ENCODE assay signal across 9 mouse cellular contexts in the genomic region with DNA sequence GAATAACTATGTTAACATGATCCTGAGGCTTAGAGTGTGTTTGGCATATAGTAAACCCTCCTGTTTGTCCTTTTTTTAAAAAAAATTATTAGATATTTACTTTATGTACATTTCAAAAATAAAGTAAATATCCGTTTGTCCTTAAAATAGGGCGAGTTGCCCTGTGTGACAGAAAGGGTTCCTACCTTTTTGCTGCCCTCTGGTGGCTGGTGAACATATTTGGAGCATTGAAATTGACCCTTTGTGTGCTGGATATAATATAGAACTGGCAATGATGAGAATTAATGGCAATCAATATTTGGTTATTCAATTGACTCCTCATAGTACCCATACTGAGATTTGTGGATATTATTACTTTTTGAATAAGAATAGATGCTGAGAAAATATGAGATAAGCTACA.
A peak's percentile ranks its signal among the peaks of the same experiment; 100 is the strongest.
DNase-seq lines count a peak whose midpoint lies in the region; ATAC-seq and TF ChIP-seq lines count a peak whose summit lies in the region.
"Had no signal": no experiment of that assay in that cellular context is flagged by ENCODE, and none has a peak within 500 bp of the region (broad histone marks: within the 10 kb centered on the region; RNA-seq: fewer than 3 reads in every experiment).

No protein-coding gene starts in this region.

- ATAC-seq in kidney, embryonic 15.5 days (replicated peaks; ENCODE audit: low FRiP score), result no peak

- no peak overlapping the region for H3K9ac ChIP-seq in kidney, embryonic 15.5 days
- no peak overlapping the region for H3K9ac ChIP-seq in ES-E14 (ENCODE audit: insufficient read depth, low read depth, low read length, poor library complexity, severe bottlenecking)
- H3K9ac ChIP-seq: liver, embryonic 13.5 days had no signal

- no peak for TF ChIP-seq POLR2A in kidney, adult 2 months (IDR thresholded peaks at IDR 0.05; ENCODE audit: low read depth, low read length)

- H3K4me2 ChIP-seq in kidney, embryonic 15.5 days, result no peak overlapping the region
- H3K4me2 ChIP-seq: liver, embryonic 13.5 days had no signal

- TF ChIP-seq CTCF in kidney, adult 2 months (conservative IDR thresholded peaks at IDR 0.05; ENCODE audit: insufficient read depth, insufficient read length, low read depth, low read length), result peak; percentile 57

- WGBS in kidney, adult 2 months, result 6% methylated on average over 2 of the region's 2 CpGs
- 24% methylated on average over 2 of the region's 2 CpGs for WGBS in kidney, embryonic 15.5 days
- WGBS in large intestine, adult 2 months, result 6% methylated on average over 2 of the region's 2 CpGs

- peak; percentile 38 for DNase-seq in kidney, adult 2 months
- DNase-seq in A20 (ENCODE audit: low read depth, low spot score) (peak; percentile 8), ES-E14 (ENCODE audit: low read depth, low spot score) (peak; percentile 27)
- DNase-seq in cerebellum, postnatal 36 days, result peak; percentile 18 to 22
- peak; percentile 33 for DNase-seq in large intestine, adult 2 months (ENCODE audit: low read depth, low spot score)
- peak; percentile 3 for DNase-seq in splenic B cell, adult 2 months (ENCODE audit: low read depth, low spot score)
- DNase-seq in natural killer cell, adult 2 months (ENCODE audit: low spot score in 2 of 2), result no peak
- DNase-seq: liver, embryonic 13.5 days had no signal

- no peak overlapping the region for H3K4me3 ChIP-seq in kidney, adult 2 months (ENCODE audit: insufficient read depth, low read depth, low read length)
- no peak overlapping the region for H3K4me3 ChIP-seq in kidney, embryonic 15.5 days (replicated peaks)
- H3K4me3 ChIP-seq in ES-E14 (ENCODE audit: insufficient read depth in 1 of 2, low read depth in 1 of 2, low read length in 2 of 2, poor library complexity in 1 of 2, severe bottlenecking in 1 of 2), result no peak overlapping the region
- H3K4me3 ChIP-seq: liver, embryonic 13.5 days had no signal

- no peaks in the 10 kb centered on the region for H3K4me1 ChIP-seq in kidney, adult 2 months (ENCODE audit: control insufficient read depth, insufficient read depth, low read length)
- H3K4me1 ChIP-seq in kidney, embryonic 15.5 days, result no peaks in the 10 kb centered on the region
- no peaks in the 10 kb centered on the region for H3K4me1 ChIP-seq in ES-E14 (ENCODE audit: control insufficient read depth in 2 of 2, insufficient read depth in 2 of 2, low read length in 2 of 2, poor library complexity in 1 of 2)
- H3K4me1 ChIP-seq: liver, embryonic 13.5 days had no signal

- no peaks in the 10 kb centered on the region for H3K27me3 ChIP-seq in kidney, adult 2 months (replicated peaks; ENCODE audit: control insufficient read depth, insufficient read depth, low read length)
- H3K27me3 ChIP-seq in kidney, embryonic 15.5 days, result no peaks in the 10 kb centered on the region
- H3K27me3 ChIP-seq in splenic B cell, adult 2 months (ENCODE audit: control insufficient read depth, insufficient read depth, low read length, poor library complexity, severe bottlenecking), result no peaks in the 10 kb centered on the region
- H3K27me3 ChIP-seq: liver, embryonic 13.5 days had no signal

- H3K36me3 ChIP-seq in kidney, adult 2 months (ENCODE audit: control insufficient read depth, insufficient read depth, low read length), result no peaks in the 10 kb centered on the region
- H3K36me3 ChIP-seq in kidney, embryonic 15.5 days, result no peaks in the 10 kb centered on the region
- no peaks in the 10 kb centered on the region for H3K36me3 ChIP-seq in ES-E14 (ENCODE audit: control insufficient read depth, insufficient read depth, low read length, poor library complexity, severe bottlenecking)
- H3K36me3 ChIP-seq in splenic B cell, adult 2 months (ENCODE audit: control insufficient read depth, insufficient read depth, low read length, poor library complexity, severe bottlenecking), result no peaks in the 10 kb centered on the region
- H3K36me3 ChIP-seq: liver, embryonic 13.5 days had no signal

- no peaks in the 10 kb centered on the region for H3K9me3 ChIP-seq in kidney, embryonic 15.5 days (replicated peaks)
- no peaks in the 10 kb centered on the region for H3K9me3 ChIP-seq in ES-E14 (ENCODE audit: control insufficient read depth, insufficient read depth, low read depth, low read length)
- H3K9me3 ChIP-seq: liver, embryonic 13.5 days had no signal

- no peak overlapping the region for H3K27ac ChIP-seq in kidney, adult 2 months (ENCODE audit: insufficient read depth, low read depth, low read length)
- H3K27ac ChIP-seq in kidney, embryonic 15.5 days, result no peak overlapping the region
- H3K27ac ChIP-seq in ES-E14 (ENCODE audit: insufficient read depth, low read depth, low read length, poor library complexity, severe bottlenecking), result no peak overlapping the region
- H3K27ac ChIP-seq: liver, embryonic 13.5 days had no signal

- in situ Hi-C loops in ES-E14 (cut with MboI; ENCODE audit: low sequenced_read_pairs in 2 of 2, unreplicated experiment in 2 of 2), result no loop called here

TF ChIP-seq in ES-E14, 5 proteins besides CTCF, POLR2A, EP300 and RAD21:
- TF ChIP-seq HCFC1 (IDR thresholded peaks at IDR 0.05; ENCODE audit: borderline replicate concordance, insufficient read depth, low read length) (no peak), MAFK (IDR thresholded peaks at IDR 0.05; ENCODE audit: insufficient read depth, low read depth, low read length) (no peak), ZNF384 (IDR thresholded peaks at IDR 0.05; ENCODE audit: low read depth, low read length) (no peak), ZC3H11A (IDR thresholded peaks at IDR 0.05; ENCODE audit: borderline replicate concordance, low read depth, low read length) (peak; percentile 81), CHD2 (IDR thresholded peaks at IDR 0.05; ENCODE audit: low read depth, low read length) (no peak)

Comparison
In these comparisons a context has a peak if more than half of its experiments do, and no peak if none do; other contexts are left out.
1. DNase-seq: peak in kidney, adult 2 months (single experiment), A20 (single experiment), ES-E14 (single experiment), cerebellum, postnatal 36 days (2 of 2), large intestine, adult 2 months (single experiment) and splenic B cell, adult 2 months (single experiment); none in natural killer cell, adult 2 months (0 of 2).